Mouse (Mus musculus) embryo, embryonic 9.5 days (tissue): ENCODE measurements around the gene Exoc2.

Experiments
- DNase-seq: peaks from one replicate; pipeline ENCODE4 v3.0.0-alpha.2; 2017; ENCODE audit errors: extremely low spot score

The Exoc2 gene

DNA sequence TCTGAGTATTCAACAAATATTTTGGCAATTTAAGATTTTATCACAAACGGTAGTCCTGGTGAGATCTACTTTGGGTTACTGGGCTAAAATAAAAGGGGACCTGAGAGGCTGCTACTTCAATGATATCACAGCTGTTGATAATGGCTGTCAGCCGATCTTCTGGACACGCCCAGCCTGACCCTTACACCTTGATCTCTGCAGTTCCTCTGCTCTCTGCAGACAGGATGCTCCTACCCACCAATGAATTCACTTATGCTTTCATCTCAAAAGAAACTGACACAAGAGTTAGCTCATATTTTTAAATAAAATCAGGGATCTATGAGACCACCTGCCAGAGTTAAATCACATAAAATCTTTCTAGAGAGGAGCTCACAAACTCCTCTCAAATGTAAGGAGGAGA is 149.0 kb downstream of the Exoc2 start:
- DNase-seq: no peak

GRCm38 (mm10) chr13:30820555-30820954 is 153.3 kb downstream of the Exoc2 start:
- no peak for DNase-seq

DNA sequence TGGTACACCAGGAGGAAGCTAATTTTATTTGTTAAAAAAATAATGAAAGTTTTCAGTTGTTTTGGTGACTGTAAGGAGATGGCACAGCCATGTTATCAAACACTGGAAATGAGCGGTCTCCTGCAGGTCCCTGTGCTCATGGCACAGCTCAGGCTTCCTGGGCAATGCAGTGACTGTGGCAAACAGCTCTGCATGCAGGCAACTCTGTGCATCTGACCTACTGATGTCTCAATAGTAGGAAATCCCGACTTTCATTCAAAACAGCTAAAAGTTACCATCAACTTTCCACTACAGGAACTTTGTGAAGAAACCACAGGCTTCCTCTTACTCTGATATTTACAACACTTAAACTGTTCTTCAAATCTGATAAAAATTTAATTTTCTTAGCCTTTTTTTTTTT is 154.0 kb downstream of the Exoc2 start:
- no peak for DNase-seq

DNA sequence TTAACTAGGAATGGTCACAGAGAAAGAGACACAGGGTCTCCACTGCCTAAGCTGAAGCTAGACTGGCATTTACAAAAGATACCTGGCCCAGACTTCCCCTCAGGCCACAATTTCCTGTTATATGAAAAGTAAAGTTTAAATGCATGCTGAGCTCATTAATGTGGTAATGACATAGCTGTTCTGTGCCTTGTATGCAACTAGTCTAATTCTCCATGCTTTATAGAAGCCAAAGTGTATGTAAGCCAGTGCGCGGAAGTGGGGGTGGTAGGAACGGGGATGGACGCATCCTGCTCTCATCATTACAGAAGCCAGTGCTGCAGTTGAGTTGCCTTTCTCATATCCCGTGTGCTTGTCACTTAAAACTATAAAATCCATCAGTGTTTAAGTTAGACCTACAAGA is 156.5 kb downstream of the Exoc2 start:
- DNase-seq: no peak

DNA sequence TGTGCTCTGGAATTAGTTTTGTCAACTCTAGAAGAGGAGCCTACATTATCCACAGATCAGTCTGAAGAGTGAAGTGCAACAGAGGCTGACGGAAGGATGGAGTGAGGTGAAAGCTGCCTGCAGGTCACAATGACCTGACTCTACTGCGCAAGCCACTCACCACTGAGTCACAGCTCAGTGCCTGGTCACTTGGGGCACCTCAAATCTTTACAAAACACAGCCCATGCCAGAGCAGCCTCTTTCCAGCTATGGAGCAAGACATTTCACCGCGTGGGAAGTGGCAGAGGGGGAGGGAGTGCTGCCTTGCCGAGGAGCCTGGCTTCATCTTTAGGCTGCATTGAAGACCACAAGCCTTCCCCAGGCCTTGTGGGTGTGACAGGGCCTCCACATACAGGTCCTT is 159.6 kb downstream of the Exoc2 start:
- DNase-seq: no peak

- no peak for DNase-seq
Observed at GRCm38 (mm10) chr13:30813464-30813863, 160.4 kb downstream of the Exoc2 start.

DNA sequence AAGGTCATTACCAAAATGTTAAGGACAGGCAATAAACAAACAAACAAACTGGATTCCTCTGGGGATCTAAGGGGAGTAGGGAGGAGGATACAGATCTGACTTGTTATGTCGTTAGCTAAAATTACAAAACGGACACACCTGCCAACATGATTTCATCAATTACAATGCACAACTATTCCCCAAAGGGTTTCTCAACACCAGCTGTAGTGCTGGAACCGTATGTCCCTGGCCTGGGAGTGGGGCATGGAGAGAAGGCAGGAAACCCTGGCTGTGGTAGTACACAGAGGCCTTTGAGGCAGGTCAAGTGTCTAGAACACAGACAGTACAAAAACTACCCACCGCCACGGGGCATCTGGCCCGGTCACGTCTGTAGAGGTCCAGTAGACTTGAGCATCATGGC is 164.7 kb downstream of the Exoc2 start:
- DNase-seq: no peak

- DNase-seq: no peak
Observed at GRCm38 (mm10) chr13:30802336-30802955, 171.4 kb downstream of the Exoc2 start.

DNA sequence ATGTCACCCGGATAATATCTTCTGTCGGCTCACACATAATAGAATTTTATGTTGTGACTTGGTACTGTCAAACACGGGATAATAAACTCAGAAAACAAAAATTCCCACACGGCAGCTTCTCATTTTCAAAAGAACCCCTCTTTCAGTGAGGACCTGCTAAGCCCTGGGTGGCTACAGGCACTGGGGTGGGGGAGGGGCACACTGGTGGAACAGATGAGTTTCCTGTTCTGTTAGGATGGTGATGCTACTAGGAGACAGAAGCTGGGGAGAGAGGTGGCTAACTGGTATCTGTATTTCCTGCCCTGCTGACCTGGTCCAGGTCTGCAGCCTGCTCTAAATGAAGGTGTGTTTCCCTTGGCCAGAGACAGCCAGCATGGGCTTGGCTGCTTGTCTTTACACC is 172.0 kb downstream of the Exoc2 start:
- no peak for DNase-seq

DNA sequence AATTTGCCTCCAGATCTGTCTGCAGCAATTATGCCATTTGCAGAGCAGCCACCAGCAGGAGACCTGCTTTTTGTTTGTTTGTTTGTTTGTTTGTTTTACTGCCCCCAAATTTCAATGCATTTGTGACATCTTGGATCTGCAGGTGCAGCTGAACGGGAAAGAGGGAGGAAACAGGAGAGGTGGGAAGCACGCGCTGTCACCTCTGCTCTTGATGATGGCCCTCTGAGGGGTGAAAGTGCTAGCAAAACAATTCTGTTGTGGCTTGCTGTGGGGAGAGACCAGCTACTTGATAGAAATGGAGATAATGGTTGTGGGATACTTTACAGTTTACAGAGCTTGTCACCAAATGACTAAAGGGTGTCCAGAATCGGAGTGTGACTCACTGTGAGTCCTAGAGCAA is 177.9 kb downstream of the Exoc2 start:
- DNase-seq: no peak

DNA sequence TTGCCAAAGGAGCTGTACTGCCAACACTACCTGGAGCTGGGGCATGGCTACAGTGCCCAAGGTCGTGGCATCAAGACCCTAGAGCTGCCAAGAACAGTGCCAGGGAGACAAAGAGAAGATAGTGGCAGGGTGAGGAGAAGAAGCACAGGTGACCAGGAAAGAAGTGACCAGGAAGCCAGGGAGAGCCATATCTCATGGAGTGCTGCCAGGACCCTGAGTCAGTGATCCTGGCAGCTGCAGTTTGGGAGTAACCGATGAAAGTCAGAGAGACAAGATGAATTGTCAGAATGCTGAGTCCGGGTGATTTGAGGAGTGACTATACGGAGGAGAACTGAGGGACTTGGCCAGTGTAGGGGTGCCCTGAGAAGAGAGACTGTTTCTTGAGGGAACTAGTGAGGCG is 180.3 kb downstream of the Exoc2 start:
- DNase-seq: no peak

DNA sequence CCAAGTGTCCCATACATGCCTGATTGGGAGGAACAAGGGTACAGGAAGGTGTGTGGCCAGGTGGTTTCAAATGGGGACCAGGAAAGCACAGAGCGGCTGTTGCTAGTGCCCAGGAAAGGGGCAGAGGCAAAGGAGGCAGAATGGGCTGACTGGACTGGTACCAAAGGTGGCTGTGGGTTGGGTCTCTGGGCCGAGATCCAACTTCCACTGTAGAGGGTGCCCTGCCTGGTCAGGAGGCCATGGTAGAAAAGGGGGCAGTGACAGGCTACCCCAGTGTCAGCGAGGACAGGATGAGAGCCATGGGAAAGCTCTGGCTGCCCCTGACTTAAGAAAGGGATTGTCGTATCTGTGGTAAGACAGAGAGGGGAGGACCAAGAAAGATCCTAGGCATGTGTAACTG is 180.7 kb downstream of the Exoc2 start:
- DNase-seq: no peak

- DNase-seq: no peak
Observed at GRCm38 (mm10) chr13:30792741-30793140, 181.2 kb downstream of the Exoc2 start.

DNA sequence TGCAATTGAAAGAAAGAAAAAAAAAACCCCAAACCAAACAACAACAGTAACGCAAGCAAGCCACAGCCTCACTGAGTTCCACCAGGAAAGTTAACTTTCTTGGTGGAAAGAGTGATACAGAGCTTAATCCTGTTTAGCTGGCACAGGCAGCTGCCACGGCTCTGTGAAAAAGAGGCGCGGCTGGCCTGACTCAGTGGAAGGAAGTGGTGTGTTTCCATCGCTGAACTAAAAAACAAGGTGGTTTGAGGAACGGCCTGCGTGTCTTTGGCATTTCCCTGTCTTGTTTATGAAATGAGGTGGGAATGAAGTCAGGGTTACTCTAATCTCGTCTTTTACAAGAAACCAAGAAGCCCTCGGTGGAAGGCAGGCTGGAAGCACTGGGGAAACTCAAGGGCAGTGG is 181.6 kb downstream of the Exoc2 start:
- no peak for DNase-seq

GRCm38 (mm10) chr13:30790016-30790415 is 183.9 kb downstream of the Exoc2 start:
- no peak for DNase-seq

- DNase-seq: no peak
Observed at GRCm38 (mm10) chr13:30788421-30788820, 185.5 kb downstream of the Exoc2 start.

- no peak for DNase-seq
Observed at GRCm38 (mm10) chr13:30787960-30788359, 185.9 kb downstream of the Exoc2 start.

DNA sequence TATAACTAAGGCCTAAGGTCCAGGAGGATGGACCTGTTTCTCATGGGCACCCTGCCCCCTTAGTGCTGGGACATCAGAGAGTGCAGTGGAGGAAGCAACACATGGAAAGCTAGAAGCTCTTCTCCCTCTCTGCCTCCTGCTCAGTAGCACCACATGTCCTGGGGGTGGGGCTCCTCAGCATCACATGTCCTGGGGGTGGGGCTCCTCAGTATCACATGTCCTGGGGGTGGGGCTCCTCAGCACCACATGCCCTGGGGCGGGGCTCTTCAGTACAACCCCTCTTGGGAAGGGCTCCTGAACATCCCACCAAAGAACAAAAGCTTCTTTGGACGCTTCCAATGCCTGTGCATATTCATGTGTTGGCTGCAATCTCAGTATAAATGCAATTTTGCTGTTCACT is 186.3 kb downstream of the Exoc2 start:
- no peak for DNase-seq

DNA sequence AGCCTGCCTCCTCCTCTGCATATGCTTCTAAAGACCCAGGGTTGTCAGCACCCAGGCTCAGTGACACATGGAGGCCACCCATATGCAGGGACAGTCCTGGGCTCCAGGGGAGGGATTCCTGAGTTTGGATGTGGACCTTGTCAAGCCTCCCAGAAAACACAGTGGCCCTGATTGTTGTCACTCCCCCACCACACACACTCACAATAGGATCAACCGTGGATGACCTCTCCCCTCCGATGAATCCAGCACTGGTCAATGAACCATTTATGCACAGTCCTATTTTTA is 186.9 kb downstream of the Exoc2 start:
- DNase-seq: no peak

- DNase-seq: no peak
Observed at GRCm38 (mm10) chr13:30786235-30787035, 187.5 kb downstream of the Exoc2 start.

GRCm38 (mm10) chr13:30785423-30786040 is 188.4 kb downstream of the Exoc2 start:
- DNase-seq: no peak

DNA sequence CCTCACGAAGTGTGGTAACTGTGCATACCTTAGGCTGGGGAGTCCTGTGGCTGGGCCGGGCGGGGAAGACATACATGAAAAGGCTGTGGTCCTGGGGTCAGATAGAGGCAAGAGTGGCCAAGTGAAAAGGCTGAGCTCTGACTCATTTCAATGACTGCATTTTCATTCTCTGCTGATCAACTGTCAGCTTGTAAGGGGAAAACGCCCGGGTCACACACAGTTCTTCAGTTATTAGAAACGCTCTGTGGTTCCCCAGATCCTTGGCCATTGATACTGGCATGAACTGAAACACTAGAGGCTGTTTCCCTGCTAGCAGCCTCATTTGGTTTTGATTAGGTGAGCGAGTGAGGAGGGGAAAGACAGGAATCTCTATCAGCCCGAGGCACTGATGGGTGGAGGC is 191.5 kb downstream of the Exoc2 start:
- DNase-seq: peak; percentile 12

DNA sequence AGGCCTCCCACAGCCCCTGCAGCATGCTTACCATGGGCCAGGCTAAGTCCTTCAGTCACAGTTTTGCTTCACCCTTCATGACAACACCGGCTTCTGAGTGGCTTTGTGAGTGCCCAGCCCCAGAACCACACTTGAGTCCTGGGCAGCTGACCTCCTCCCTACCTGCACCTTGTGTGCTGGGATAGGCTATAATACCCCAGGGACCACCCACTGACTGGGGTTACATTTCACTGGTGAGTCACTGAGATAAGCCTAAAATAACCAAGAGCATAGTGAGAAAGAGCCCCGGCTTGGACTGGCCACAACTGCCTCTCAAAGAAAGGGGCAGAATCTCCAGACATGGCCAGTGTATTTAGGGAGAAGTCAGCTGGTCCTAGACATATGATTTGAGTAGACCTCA is 192.0 kb downstream of the Exoc2 start:
- peak; percentile 7 for DNase-seq
